Mouse (Mus musculus) midbrain, embryonic 15.5 days (tissue): ENCODE measurements around the gene Wdr70. TPM values are rescaled to one million over a fixed set of nuclear protein-coding genes. Genes with fewer than 3 reads are reported as not detected.

Experiments used
- ATAC-seq: fragments of 200-750 bp; cut with Nextera tagmentation; replicated peaks from 2 replicates; pipeline ENCODE4 v1.8.0; 2017; ENCODE audit warnings: moderate TSS enrichment
- H3K27ac ChIP-seq: fragments of 300-500 bp; sonication (generic); 2 replicates; pipeline ENCODE4 v1.5.1; 2015; ENCODE audit warnings: mild to moderate bottlenecking, inconsistent platforms
- H3K27me3 ChIP-seq: fragments of 300-500 bp; sonication (generic); replicated peaks from 2 replicates; pipeline ENCODE4 v1.6.1; 2015; ENCODE audit warnings: inconsistent platforms
- H3K36me3 ChIP-seq: fragments of 300-500 bp; sonication (generic); replicated peaks from 2 replicates; pipeline ENCODE4 v1.6.1; 2015; ENCODE audit warnings: inconsistent platforms
- H3K4me1 ChIP-seq: fragments of 300-500 bp; sonication (generic); 2 replicates; pipeline ENCODE4 v1.6.1; 2015; ENCODE audit warnings: inconsistent platforms
- H3K4me2 ChIP-seq: fragments of 300-500 bp; sonication (generic); 2 replicates; pipeline ENCODE4 v1.6.1; 2015; ENCODE audit warnings: inconsistent platforms, mild to moderate bottlenecking, moderate library complexity
- H3K4me3 ChIP-seq: fragments of 300-500 bp; sonication (generic); 2 replicates; pipeline ENCODE4 v1.5.1; 2015; ENCODE audit warnings: mild to moderate bottlenecking, inconsistent platforms
- H3K9ac ChIP-seq: fragments of 300-500 bp; sonication (generic); 2 replicates; pipeline ENCODE4 v1.6.1; 2015; ENCODE audit warnings: mild to moderate bottlenecking, inconsistent platforms
- H3K9me3 ChIP-seq: fragments of 300-500 bp; sonication (generic); 2 replicates; pipeline ENCODE4 v1.6.1; 2016; ENCODE audit warnings: inconsistent platforms
- WGBS: fragments of 180-500 bp; shearing (Covaris S2); methylation state at CpG from one replicate; pipeline ENCODE4 v1.1.7; 2015; ENCODE audit warnings: mixed read lengths; 5-methylcytosine and 5-hydroxymethylcytosine counted together
- polyA plus RNA-seq: library from polyadenylated mRNA; unstranded; fragments of >200 nt; fragmentation: Nextera tagmentation; extraction: Ambion mirVana; gene quantifications from 2 replicates; pipeline ENCODE4 v1.2.1, GENCODE M21; 2015

Wdr70 gene
- polyA plus RNA-seq, 1 experiment from 2014 or later = 68.8 TPM

DNA sequence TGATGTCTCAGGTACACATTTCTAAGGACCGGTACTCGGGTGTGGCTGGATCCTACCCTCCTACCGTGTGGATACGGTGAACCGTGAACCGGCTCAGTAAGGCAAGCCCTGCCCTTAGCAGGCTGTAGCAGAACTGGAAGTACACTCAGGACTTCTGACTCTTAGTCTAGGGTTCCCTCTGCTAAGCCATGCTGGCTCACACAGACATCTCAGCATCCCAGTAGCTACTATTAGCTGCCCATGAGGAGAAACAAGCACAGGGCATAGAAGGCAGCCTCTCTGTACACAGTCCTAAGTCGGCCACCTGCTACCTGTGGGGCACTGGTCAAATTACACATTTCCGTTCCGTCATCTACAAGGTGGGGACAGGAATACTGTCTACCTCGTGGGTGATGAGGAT is 220.1 kb downstream of the Wdr70 start:
- Histone ChIP-seq H3K4me1 (peaks cover 14% of the 10 kb centered on the region), H3K9ac (no peak overlapping the region), H3K36me3 (no peaks in the 10 kb centered on the region), H3K4me3 (no peak overlapping the region), H3K27ac (no peak overlapping the region), H3K4me2 (no peak overlapping the region), H3K9me3 (no peaks in the 10 kb centered on the region), H3K27me3 (no peaks in the 10 kb centered on the region)
- no peak for ATAC-seq
- 70% methylated on average over 10 of the region's 10 CpGs for WGBS

DNA sequence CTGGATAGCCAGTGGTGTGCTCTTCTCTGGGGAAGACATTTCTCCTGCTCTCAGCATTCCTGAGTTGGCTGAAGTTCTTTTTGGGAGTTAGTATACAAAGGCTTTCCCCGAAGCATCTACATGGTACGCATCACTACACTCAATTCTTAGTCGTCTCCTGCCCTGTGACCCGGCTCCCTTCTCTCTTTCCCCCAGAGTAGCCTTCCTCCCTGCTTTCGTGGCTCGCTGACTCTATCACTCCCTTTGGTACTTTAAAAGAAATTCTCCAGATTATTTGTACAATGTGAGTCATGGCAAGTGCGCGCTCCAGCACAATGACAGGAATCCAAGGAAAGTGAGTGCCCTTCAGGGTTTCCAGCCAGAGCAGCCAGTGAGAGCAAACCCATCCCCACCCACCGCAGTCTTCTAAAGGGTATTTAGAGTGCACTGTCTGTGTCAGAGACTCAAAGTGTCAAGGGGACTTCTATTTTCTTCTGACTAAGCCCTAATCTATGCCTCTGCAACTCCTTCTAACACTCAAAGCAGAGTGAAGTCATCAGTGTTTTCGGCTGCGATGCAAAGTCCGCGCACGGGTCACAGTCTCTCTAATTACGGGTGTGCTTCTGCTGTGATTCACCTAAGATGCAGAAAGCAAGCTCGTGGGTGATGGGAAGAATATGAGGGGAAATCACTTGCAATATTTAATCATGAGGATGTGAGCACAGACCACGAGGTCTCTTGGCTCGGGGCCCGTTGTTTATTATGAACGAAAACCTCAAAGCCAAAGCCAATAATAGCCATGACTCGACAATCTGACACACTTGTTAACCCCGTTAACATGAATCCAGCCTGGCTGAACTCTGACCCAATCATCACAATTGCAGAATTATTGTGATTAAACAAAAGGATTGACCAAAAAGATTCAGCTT is 221.2 kb downstream of the Wdr70 start:
- no peak overlapping the region; the same call in 1 of the 2 replicates for H3K9ac ChIP-seq
- no peak overlapping the region for H3K4me3 ChIP-seq
- no peaks in the 10 kb centered on the region for H3K36me3 ChIP-seq
- H3K27me3 ChIP-seq = no peaks in the 10 kb centered on the region
- H3K27ac ChIP-seq = no peak overlapping the region
- ATAC-seq = peak; percentile 31
- peak overlapping the region; percentile 25; the same call in 1 of the 2 replicates for H3K4me2 ChIP-seq
- H3K4me1 ChIP-seq = peaks cover 14% of the 10 kb centered on the region
- WGBS = 30% methylated on average over 22 of the region's 22 CpGs
- H3K9me3 ChIP-seq = no peaks in the 10 kb centered on the region

DNA sequence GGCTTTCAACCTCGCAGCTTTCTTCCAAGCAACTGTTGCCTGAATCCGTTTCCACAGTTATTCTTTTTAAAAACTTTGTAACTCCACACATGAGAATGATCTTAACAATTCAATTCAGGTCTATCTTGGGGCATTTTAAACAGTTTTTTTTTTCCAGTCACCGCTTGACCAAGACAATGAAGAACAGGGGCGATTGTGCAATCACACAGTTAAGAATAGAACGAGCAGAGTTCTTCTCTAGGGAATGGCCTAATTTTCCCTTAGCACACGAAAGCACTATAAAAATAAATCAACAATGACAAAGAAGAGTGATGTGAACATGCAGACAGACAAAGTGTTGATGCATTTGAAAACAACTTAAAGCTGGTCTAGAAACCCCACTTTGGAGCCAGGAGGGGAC is 223.1 kb downstream of the Wdr70 start:
- Histone ChIP-seq H3K9me3 (no peaks in the 10 kb centered on the region), H3K9ac (no peak overlapping the region), H3K27me3 (no peaks in the 10 kb centered on the region), H3K4me2 (no peak overlapping the region), H3K4me3 (no peak overlapping the region), H3K4me1 (peaks cover 14% of the 10 kb centered on the region), H3K36me3 (no peaks in the 10 kb centered on the region), H3K27ac (no peak overlapping the region)
- 73% methylated on average over 6 of the region's 6 CpGs for WGBS
- no peak for ATAC-seq

DNA sequence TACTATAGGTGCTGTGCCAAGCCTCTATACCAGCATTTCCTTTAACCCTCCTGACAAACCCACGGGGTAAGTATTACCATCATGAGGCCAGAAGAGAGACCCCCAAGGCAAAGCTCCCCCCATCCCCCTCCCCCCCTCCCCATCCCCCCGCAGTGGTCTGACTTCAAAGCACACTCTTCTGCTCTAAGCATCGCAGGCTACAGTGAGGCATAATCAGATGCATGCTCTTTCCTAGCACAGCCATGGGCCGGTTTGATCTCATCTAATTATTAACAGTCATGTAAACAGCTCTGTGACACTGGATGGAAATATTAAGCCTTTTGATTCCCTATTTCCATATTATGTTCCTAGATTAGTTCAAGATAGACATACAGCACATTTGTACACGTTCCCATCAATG is 226.5 kb downstream of the Wdr70 start:
- H3K36me3 ChIP-seq = no peaks in the 10 kb centered on the region
- ATAC-seq = peak; percentile 70
- no peaks in the 10 kb centered on the region for H3K9me3 ChIP-seq
- H3K27me3 ChIP-seq = no peaks in the 10 kb centered on the region
- peaks cover under 1% of the 10 kb centered on the region; the same call in 1 of the 2 replicates for H3K4me1 ChIP-seq
- no peak overlapping the region for H3K27ac ChIP-seq
- H3K4me3 ChIP-seq = no peak overlapping the region
- 47% methylated on average over 5 of the region's 5 CpGs for WGBS
- H3K4me2 ChIP-seq = no peak overlapping the region
- H3K9ac ChIP-seq = no peak overlapping the region

DNA sequence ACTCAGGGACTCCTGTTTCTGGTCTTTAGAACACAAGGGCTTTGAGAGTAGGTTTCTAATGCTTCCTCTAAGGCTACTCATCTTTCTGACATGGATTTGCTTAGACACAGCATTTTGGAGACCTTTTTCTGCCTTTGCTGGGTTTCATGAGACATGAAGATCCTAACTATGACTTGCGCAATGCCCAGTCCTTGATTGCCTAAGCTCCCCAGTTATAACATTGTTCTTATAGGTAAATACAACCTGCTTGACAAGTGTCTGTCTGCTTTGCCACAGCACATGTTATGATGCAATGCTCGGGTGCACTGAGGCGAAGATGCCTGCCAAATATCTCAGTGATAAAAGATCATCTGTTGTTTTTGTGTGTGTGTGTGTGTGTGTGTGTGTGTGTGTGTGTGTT is 233.7 kb downstream of the Wdr70 start:
- no peak overlapping the region for H3K4me2 ChIP-seq
- no peak overlapping the region for H3K27ac ChIP-seq
- no peaks in the 10 kb centered on the region for H3K36me3 ChIP-seq
- no peak overlapping the region for H3K9ac ChIP-seq
- WGBS = 94% methylated on average over 3 of the region's 3 CpGs
- no peaks in the 10 kb centered on the region for H3K27me3 ChIP-seq
- H3K4me3 ChIP-seq = no peak overlapping the region
- ATAC-seq = no peak
- no peaks in the 10 kb centered on the region for H3K9me3 ChIP-seq
- H3K4me1 ChIP-seq = no peaks in the 10 kb centered on the region; the same call in 1 of the 2 replicates

DNA sequence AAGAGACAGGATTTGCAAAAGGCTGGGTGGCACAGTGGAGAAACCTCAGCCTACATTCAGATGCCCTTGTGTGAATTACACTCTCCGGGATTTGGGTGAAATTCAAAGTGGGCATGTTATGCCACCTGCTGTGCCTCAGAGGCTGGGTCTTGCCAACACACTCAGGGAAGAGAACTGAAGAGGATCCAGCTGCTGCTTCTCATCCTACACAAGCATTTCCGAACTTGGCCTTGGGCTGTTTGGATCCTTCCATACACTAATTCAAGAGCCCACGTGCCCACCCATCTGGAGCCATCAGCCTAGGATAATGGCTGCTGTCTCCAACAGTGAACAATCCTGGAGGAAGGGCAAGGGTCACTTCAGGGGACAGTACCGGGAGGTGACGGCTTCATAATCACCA is 235.7 kb downstream of the Wdr70 start:
- 42% methylated on average over 5 of the region's 5 CpGs for WGBS
- Histone ChIP-seq H3K36me3 (no peaks in the 10 kb centered on the region), H3K4me3 (no peak overlapping the region), H3K9ac (no peak overlapping the region), H3K4me1 (no peaks in the 10 kb centered on the region; the same call in 1 of the 2 replicates), H3K4me2 (no peak overlapping the region), H3K9me3 (no peaks in the 10 kb centered on the region), H3K27ac (no peak overlapping the region), H3K27me3 (no peaks in the 10 kb centered on the region)
- no peak for ATAC-seq

DNA sequence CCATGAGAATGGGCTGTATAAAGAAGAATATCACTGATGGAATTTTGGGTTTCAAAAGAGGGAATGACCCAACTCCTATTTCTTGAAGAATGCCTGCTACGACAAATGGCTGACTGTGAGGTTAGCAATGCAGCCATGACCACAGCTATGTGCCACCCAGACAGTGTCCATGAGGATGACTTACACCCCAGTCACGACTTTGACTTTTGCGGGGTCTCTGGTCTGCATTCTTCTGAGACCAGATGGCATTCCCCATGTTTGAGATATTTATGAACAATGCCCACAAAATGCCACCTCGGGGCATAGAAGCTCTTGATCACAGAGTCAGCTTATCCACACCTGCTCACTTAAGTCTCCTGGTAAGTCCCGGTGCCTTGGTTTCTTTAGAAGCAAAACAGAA is 236.1 kb downstream of the Wdr70 start:
- Histone ChIP-seq H3K27ac (no peak overlapping the region), H3K9ac (no peak overlapping the region), H3K4me3 (no peak overlapping the region), H3K9me3 (no peaks in the 10 kb centered on the region), H3K36me3 (no peaks in the 10 kb centered on the region), H3K4me1 (no peaks in the 10 kb centered on the region; the same call in 1 of the 2 replicates), H3K4me2 (no peak overlapping the region), H3K27me3 (no peaks in the 10 kb centered on the region)
- 93% methylated on average over 5 of the region's 5 CpGs for WGBS
- ATAC-seq = no peak

DNA sequence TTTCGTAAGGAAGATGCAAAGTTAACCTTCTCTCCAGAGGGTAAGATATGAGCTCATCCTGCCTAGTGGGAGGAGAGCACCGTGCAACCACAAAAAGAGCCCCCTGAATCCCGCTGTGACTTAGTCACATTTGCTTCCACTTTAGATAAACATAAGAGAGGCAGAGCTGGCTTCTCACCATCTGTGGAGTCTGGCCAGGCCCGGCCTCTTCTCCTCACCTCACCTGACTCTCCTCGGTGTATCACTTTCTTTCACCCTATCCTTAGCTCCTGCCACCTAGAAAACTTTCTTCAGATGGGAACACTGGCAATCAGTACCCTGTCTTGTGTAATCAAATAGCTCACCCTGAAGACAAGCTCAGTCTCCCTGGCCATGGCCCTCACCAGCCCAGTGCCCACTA is 240.2 kb downstream of the Wdr70 start:
- WGBS = 84% methylated on average over 5 of the region's 5 CpGs
- no peaks in the 10 kb centered on the region; the same call in 1 of the 2 replicates for H3K4me1 ChIP-seq
- H3K4me2 ChIP-seq = no peak overlapping the region
- H3K36me3 ChIP-seq = no peaks in the 10 kb centered on the region
- H3K27ac ChIP-seq = no peak overlapping the region
- H3K9me3 ChIP-seq = no peaks in the 10 kb centered on the region
- ATAC-seq = no peak
- H3K9ac ChIP-seq = no peak overlapping the region
- no peaks in the 10 kb centered on the region for H3K27me3 ChIP-seq
- no peak overlapping the region for H3K4me3 ChIP-seq

DNA sequence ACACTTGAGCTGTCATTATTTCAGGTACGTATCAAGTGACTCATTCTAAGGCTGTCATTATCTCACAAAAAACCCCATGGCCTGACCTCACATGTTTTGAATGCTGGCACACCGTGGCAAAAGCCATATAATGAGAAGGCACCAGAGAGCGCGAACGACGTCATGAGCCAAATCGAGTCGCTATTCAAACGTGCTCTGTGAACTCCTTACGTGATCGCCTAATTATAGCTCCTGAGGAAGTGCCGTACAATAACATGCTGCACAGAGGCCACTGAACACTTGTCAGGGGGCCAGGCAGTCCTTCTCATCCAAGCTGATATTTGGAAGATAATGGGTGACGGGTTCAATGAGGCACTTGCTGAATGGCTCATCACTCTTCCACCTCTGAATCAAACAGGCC is 241.6 kb downstream of the Wdr70 start:
- WGBS = 82% methylated on average over 13 of the region's 13 CpGs
- Histone ChIP-seq H3K9me3 (no peaks in the 10 kb centered on the region), H3K27me3 (no peaks in the 10 kb centered on the region), H3K4me2 (no peak overlapping the region), H3K27ac (no peak overlapping the region), H3K9ac (no peak overlapping the region), H3K36me3 (no peaks in the 10 kb centered on the region), H3K4me1 (no peaks in the 10 kb centered on the region), H3K4me3 (no peak overlapping the region)
- 0 out of 2 replicates have a peak, but pooled peaks have one; percentile 27 for ATAC-seq

DNA sequence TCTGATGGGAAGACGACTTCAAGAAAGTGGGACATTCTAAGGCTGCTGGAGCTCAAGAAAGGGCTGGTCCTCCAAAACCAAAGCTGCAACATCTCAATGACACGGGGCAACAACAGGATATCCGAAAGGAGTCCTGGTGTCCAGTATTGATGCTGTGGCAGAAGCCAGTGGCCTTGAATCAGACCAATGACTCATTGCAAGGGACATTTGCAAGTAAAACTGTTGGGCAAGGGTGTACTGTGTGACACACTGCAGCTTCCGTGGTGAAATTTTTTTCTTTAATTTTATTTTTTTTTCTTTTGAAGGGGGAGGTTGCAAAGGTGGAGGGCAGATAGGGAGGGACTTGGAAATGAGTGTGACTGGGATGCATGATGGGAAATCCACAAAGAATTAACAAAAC is 256.6 kb downstream of the Wdr70 start:
- no peaks in the 10 kb centered on the region for H3K9me3 ChIP-seq
- WGBS = 87% methylated on average over 4 of the region's 4 CpGs
- H3K36me3 ChIP-seq = no peaks in the 10 kb centered on the region
- no peak overlapping the region for H3K27ac ChIP-seq
- H3K4me1 ChIP-seq = no peaks in the 10 kb centered on the region
- ATAC-seq = no peak
- no peak overlapping the region for H3K4me2 ChIP-seq
- H3K9ac ChIP-seq = no peak overlapping the region
- no peak overlapping the region for H3K4me3 ChIP-seq
- no peaks in the 10 kb centered on the region for H3K27me3 ChIP-seq

DNA sequence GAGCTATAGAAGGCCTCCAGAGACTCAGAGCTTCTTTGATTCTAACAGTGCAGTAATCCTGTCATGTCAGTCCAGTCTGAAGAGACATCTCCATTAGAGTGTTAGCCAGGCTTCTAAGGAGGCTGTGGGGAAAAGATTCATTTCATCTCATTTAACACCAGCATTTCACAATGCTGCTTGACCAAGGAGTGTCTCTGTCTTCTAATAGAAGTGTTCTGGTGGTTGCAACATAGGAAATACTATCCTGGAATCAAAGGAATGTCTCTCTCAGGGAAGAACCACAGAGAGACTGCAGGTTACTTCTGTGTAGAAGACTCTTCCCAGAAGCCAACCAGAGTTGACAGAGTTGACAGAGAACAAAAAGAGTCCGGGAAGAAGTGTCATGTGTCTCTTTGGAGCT is 257.3 kb downstream of the Wdr70 start:
- Histone ChIP-seq H3K27me3 (no peaks in the 10 kb centered on the region), H3K9ac (no peak overlapping the region), H3K4me1 (no peaks in the 10 kb centered on the region), H3K4me2 (no peak overlapping the region), H3K36me3 (no peaks in the 10 kb centered on the region), H3K4me3 (no peak overlapping the region), H3K27ac (no peak overlapping the region), H3K9me3 (no peaks in the 10 kb centered on the region)
- WGBS = 89% methylated on average over 1 of the region's 1 CpGs
- ATAC-seq = no peak

DNA sequence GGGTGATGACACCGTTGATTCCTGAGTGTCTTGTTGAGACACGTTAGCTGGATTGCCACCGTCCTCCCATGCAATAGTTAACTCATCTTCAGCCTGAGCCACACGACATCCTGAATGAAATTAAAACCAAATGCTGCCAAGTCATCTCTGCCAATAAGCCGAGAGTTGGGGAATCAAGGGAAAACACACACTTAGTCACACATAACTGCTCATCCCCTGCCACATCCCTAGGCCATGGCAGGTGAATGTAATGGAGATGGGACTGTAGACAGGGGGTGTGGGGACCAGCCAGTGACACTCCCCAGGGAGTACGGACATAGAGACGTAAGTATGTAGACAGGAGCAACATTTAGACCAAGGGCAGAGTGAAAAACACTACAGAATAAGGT is 260.1 kb downstream of the Wdr70 start:
- Histone ChIP-seq H3K4me1 (no peaks in the 10 kb centered on the region), H3K4me2 (no peak overlapping the region), H3K36me3 (no peaks in the 10 kb centered on the region), H3K4me3 (no peak overlapping the region), H3K27me3 (no peaks in the 10 kb centered on the region), H3K27ac (no peak overlapping the region), H3K9ac (no peak overlapping the region), H3K9me3 (no peaks in the 10 kb centered on the region)
- no peak for ATAC-seq
- 72% methylated on average over 7 of the region's 7 CpGs for WGBS
